Mouse (Mus musculus) brain, embryonic 14.5 days (tissue): ENCODE measurements around the gene Pfkfb2. TPM values are rescaled to one million over a fixed set of nuclear protein-coding genes. Genes with fewer than 3 reads are reported as not detected.
A peak's percentile ranks its signal among the peaks of the same experiment; 100 is the strongest.

Experiments used
- DNase-seq: peaks from one replicate; pipeline ENCODE4 v3.0.0-alpha.2; 2011; ENCODE audit warnings: low read depth
- CTCF ChIP-seq: fragments of 200-500 bp; IDR thresholded peaks from 2 replicates; pipeline ENCODE4 v1.5.1; 2012; ENCODE audit warnings: inconsistent platforms, mild to moderate bottlenecking, moderate library complexity, borderline replicate concordance; ENCODE audit not compliant: insufficient read depth, insufficient read length; ENCODE audit errors: extremely low read depth
- POLR2A ChIP-seq: fragments of 200-500 bp; IDR thresholded peaks from 2 replicates; pipeline ENCODE4 v1.6.1; 2012; ENCODE audit warnings: mild to moderate bottlenecking, inconsistent platforms, borderline replicate concordance; ENCODE audit not compliant: poor library complexity, insufficient read depth, insufficient read length, severe bottlenecking; ENCODE audit errors: extremely low read depth
- polyA plus RNA-seq: library from polyadenylated mRNA; depleted of rRNA; stranded (reverse); fragments of >200 nt; gene quantifications from 2 replicates; pipeline ENCODE4 v1.2.3, GENCODE M21; 2012

Gene Pfkfb2
- polyA plus RNA-seq, 1 experiment: 33.9 TPM

DNA sequence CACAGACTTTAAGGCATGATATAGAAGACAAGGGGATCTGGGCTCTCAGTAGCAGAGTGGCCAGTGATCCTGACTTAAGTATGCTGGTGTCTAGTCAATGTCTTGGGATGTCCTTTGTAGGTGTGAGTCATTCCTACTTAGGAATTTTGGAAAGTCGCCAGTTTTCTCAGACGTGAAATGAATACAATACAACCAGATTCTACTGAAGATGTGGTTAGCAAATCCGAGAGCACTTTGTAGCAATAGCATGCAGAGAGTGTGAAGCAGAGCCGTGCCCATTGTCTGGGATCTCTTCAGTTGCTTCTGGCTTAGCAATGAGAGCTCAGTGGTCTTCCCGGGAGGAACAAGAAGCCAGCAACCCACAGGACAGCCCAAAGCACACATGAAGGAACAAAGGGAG is 5.4 kb upstream of the Pfkfb2 start:
- DNase-seq: peak; percentile 24
- TF ChIP-seq POLR2A (no peak), CTCF (no peak)

DNA sequence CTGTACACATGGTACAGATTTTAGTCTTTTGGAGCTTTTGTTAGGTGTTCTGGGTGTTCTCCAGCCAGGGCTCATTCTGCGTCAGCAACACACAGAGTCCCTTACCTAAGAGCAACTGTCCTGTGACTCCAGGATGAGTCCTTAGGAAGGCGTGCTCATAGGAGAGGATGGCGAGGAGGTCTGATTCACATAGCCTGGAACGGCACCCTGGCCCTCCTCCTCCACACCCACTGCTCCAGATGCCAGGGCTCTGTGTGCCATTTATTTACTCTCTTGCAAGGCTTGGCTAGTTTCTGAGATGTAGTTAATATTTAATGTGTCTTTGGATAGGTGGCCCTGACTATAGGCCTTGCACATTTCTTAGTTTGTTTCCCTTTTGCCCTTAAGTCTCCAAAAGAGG is 4.6 kb upstream of the Pfkfb2 start:
- no peak for DNase-seq

GRCm38 (mm10) chr1:130732706-130733658 is 3.9 kb upstream of the Pfkfb2 start:
- no peak for TF ChIP-seq CTCF
- no peak for DNase-seq

More for the DNA sequence above, 4.6 kb upstream of the Pfkfb2 start:
- no peak for TF ChIP-seq CTCF
- no peak for TF ChIP-seq POLR2A

- peak; percentile 29 for DNase-seq
These were observed 2.8 kb upstream of the Pfkfb2 start, which contains the start of gene AA986860 for GRCm38 (mm10) chr1:130731741-130732337. Gene AA986860 (plus strand): TSS chr1:130731976.

GRCm38 (mm10) chr1:130728708-130729107 is 345 bp downstream of the Pfkfb2 start:
- no peak for TF ChIP-seq CTCF
- DNase-seq: no peak

More at GRCm38 (mm10) chr1:130731741-130732337, 2.8 kb upstream of the Pfkfb2 start, which contains the start of gene AA986860:
- no peak for TF ChIP-seq POLR2A
- no peak for TF ChIP-seq CTCF

DNA sequence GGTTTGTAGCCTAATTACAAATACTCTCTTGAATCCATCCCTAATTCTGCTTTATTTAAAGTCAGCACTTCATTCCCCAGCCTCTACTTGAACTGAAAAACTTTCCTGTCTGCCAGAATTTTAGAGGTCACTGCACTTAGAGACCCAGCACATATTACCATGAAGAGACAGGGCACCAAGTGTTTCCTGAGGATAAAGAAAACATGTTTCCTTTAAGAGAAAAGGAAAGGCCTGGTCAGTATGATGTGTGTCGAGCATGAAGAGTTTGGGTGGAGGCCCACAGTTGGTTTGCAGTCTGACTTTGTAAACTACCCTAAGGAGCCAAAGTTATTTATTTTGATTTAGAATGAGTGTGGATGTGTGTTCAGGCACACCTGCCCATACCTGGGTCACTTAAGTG is 983 bp downstream of the Pfkfb2 start:
- DNase-seq: no peak
- TF ChIP-seq POLR2A: no peak
- no peak for TF ChIP-seq CTCF

GRCm38 (mm10) chr1:130726396-130726795 is 2.7 kb downstream of the Pfkfb2 start:
- no peak for DNase-seq
- TF ChIP-seq POLR2A: no peak
- no peak for TF ChIP-seq CTCF

DNA sequence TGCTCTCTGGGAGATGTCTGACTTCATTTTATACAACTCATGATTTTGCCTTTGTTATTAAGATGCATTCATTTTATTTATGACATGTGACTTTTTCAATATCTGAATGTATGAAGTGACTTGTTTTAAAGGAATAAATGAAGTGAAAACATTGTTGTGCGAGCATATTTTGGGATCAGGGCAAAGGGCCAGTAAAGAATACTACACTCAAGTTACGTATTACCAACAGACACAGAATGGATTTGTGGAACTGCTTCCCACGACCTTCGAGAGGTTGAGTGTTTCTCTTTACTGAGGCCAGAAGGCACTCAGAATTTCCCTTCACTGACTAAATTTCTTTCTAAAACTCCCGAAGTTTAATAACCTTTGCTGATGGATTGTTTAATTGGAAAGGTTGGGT is 4.8 kb downstream of the Pfkfb2 start:
- TF ChIP-seq POLR2A (no peak), CTCF (no peak)
- DNase-seq: no peak

GRCm38 (mm10) chr1:130717291-130717871 is 11.7 kb downstream of the Pfkfb2 start, which contains the start of gene Yod1:
Gene Yod1 (plus strand): TSS chr1:130717327.
- peak; percentile 94 for DNase-seq
- TF ChIP-seq POLR2A (peak; percentile 73; the same call in 1 of the 2 replicates), CTCF (no peak)

- DNase-seq: peak; percentile 47
- no peak for TF ChIP-seq CTCF
These were observed 12.4 kb downstream of the Pfkfb2 start for GRCm38 (mm10) chr1:130716513-130717290.

DNA sequence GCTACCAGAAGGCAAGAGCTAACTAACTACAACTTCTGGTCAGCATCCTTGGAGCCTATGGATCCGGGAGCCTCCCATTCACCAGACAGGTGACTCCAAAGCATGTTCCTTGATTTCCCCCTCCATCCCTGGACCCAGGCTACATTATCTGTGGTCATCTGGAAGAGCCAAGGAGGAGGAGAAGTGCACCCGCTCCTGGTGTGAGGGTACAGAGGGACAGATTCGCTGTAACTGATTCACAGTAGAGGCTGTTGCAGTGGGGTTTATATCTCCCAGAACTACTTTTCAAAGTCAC is 12.9 kb downstream of the Pfkfb2 start:
- TF ChIP-seq CTCF (no peak), POLR2A (no peak)

More for the DNA sequence above, 12.9 kb downstream of the Pfkfb2 start:
- DNase-seq: no peak
